Comparison of ENCODE assay signal across 17 mouse cellular contexts in genomic region chr4:89753484-89753883, GRCm38 (mm10).
"Had no signal": no experiment of that assay in that cellular context is flagged by ENCODE, and none has a peak within 500 bp of the region (broad histone marks: within the 10 kb centered on the region; RNA-seq: fewer than 3 reads in every experiment).

No protein-coding gene starts in this region.

- H3K27ac ChIP-seq: midbrain, embryonic 10.5 days; midbrain, embryonic 12.5 days; neural tube, embryonic 13.5 days; neural tube, embryonic 15.5 days had no signal

- DNase-seq: lung, embryonic 14.5 days; lung, postnatal 10 days; lung, postnatal 4 days; midbrain, embryonic 14.5 days; retina, postnatal 1 day; right cerebral cortex, adult 18-20 months; right cerebral cortex, postnatal 25 days; right cerebral cortex, postnatal 4 days; spleen, adult 18-20 months; thymus, adult 18-20 months; thymus, postnatal 14 days; thymus, postnatal 36 days had no signal

- H3K4me3 ChIP-seq: midbrain, embryonic 10.5 days; midbrain, embryonic 12.5 days; myocyte; neural tube, embryonic 13.5 days; neural tube, embryonic 15.5 days had no signal
